ENCODE assay signal across 17 mouse cellular contexts in genomic region chr11:75325116-75325968, GRCm38 (mm10). TPM values are rescaled to one million over a fixed set of nuclear protein-coding genes. Genes with fewer than 3 reads are reported as not detected.
A peak's percentile ranks its signal among the peaks of the same experiment; 100 is the strongest.
DNase-seq lines count a peak whose midpoint lies in the region; ATAC-seq and TF ChIP-seq lines count a peak whose summit lies in the region.
"Had no signal": no experiment of that assay in that cellular context is flagged by ENCODE, and none has a peak within 500 bp of the region (broad histone marks: within the 10 kb centered on the region; RNA-seq: fewer than 3 reads in every experiment).

No protein-coding gene starts in this region.

- ATAC-seq in heart, embryonic 15.5 days (replicated peaks; ENCODE audit: insufficient number of reproducible peaks, insufficient read depth, low FRiP score, low read depth), result no peak
- no peak for ATAC-seq in limb, embryonic 13.5 days (ENCODE audit: low FRiP score, low read depth)
- ATAC-seq: hindbrain, postnatal 0 days had no signal

- 65% methylated on average over 16 of the region's 16 CpGs for WGBS in heart, embryonic 15.5 days
- WGBS in limb, embryonic 13.5 days, result 69% methylated on average over 16 of the region's 16 CpGs
- WGBS in limb, embryonic 10.5 days, result 88% methylated on average over 16 of the region's 16 CpGs
- WGBS in spleen, adult 2 months, result 87% methylated on average over 16 of the region's 16 CpGs

- H3K27me3 ChIP-seq in heart, embryonic 15.5 days, result no peaks in the 10 kb centered on the region
- no peaks in the 10 kb centered on the region for H3K27me3 ChIP-seq in limb, embryonic 13.5 days
- no peaks in the 10 kb centered on the region for H3K27me3 ChIP-seq in limb, embryonic 10.5 days (ENCODE audit: low read depth, poor library complexity, severe bottlenecking)
- no peaks in the 10 kb centered on the region for H3K27me3 ChIP-seq in spleen, adult 2 months (ENCODE audit: control insufficient read depth, insufficient read depth, low read length)
- H3K27me3 ChIP-seq: embryonic facial prominence, embryonic 15.5 days; liver, embryonic 13.5 days; midbrain, embryonic 12.5 days had no signal

- no peak for DNase-seq in heart, postnatal 4 days
- DNase-seq in limb, embryonic 10.5 days (ENCODE audit: low spot score), result no peak
- DNase-seq in spleen, adult 2 months (ENCODE audit: low read depth in 1 of 2, low spot score in 2 of 2), result no peak
- no peak for DNase-seq in spleen, adult 12 weeks (ENCODE audit: low spot score)
- no peak for DNase-seq in frontal cortex, postnatal 10 days (ENCODE audit: low spot score in 2 of 2)
- DNase-seq: B cell, adult 2 months; cerebellum, adult 8-10 months; heart, adult 2 months; heart, postnatal 36 days; kidney, postnatal 25 days; liver, embryonic 13.5 days had no signal

- peaks cover 13% of the 10 kb centered on the region for H3K4me1 ChIP-seq in heart, embryonic 15.5 days (replicated peaks)
- H3K4me1 ChIP-seq in limb, embryonic 13.5 days, result peaks cover 11% of the 10 kb centered on the region; the same call in 1 of the 2 replicates
- no peaks in the 10 kb centered on the region for H3K4me1 ChIP-seq in limb, embryonic 10.5 days
- peaks cover 7% of the 10 kb centered on the region; the same call in 1 of the 2 replicates for H3K4me1 ChIP-seq in spleen, adult 2 months (ENCODE audit: control insufficient read depth, insufficient read depth, insufficient read length)

- no peak for TF ChIP-seq CTCF in spleen, adult 2 months (IDR thresholded peaks at IDR 0.05; ENCODE audit: extremely low read depth, insufficient read depth, insufficient read length, insufficient replicate concordance)

- peaks cover 11% of the 10 kb centered on the region; the same call in 1 of the 2 replicates for H3K36me3 ChIP-seq in heart, embryonic 15.5 days
- H3K36me3 ChIP-seq in limb, embryonic 13.5 days, result peaks cover 35% of the 10 kb centered on the region
- peaks cover 73% of the 10 kb centered on the region for H3K36me3 ChIP-seq in limb, embryonic 10.5 days
- H3K36me3 ChIP-seq in spleen, adult 2 months (ENCODE audit: control insufficient read depth, insufficient read depth, low read length), result peaks cover 6% of the 10 kb centered on the region

- H3K9ac ChIP-seq in heart, embryonic 15.5 days, result no peak overlapping the region
- H3K9ac ChIP-seq in limb, embryonic 13.5 days, result peak overlapping the region; percentile 19; the same call in 1 of the 2 replicates
- H3K9ac ChIP-seq: embryonic facial prominence, embryonic 15.5 days; liver, embryonic 13.5 days; midbrain, embryonic 12.5 days had no signal

- no peak overlapping the region for H3K4me3 ChIP-seq in heart, embryonic 15.5 days
- no peak overlapping the region for H3K4me3 ChIP-seq in limb, embryonic 13.5 days
- H3K4me3 ChIP-seq in limb, embryonic 10.5 days, result no peak overlapping the region
- no peak overlapping the region for H3K4me3 ChIP-seq in spleen, adult 2 months (ENCODE audit: extremely low read depth, insufficient read depth, insufficient read length)
- H3K4me3 ChIP-seq: embryonic facial prominence, embryonic 15.5 days; forebrain, embryonic 10.5 days; heart, adult 2 months; liver, embryonic 13.5 days; midbrain, embryonic 12.5 days had no signal

- no peak for TF ChIP-seq POLR2A in spleen, adult 2 months (IDR thresholded peaks at IDR 0.05; ENCODE audit: low read depth, low read length)

- H3K27ac ChIP-seq in heart, embryonic 15.5 days, result peak overlapping the region; percentile 20; the same call in 1 of the 2 replicates
- no peak overlapping the region for H3K27ac ChIP-seq in limb, embryonic 13.5 days
- H3K27ac ChIP-seq in limb, embryonic 10.5 days, result no peak overlapping the region
- H3K27ac ChIP-seq in spleen, adult 2 months (ENCODE audit: insufficient read depth, low read length), result peak overlapping the region; percentile 23; the same call in 1 of the 2 replicates
- H3K27ac ChIP-seq: embryonic facial prominence, embryonic 15.5 days; forebrain, embryonic 10.5 days; heart, adult 2 months; hindbrain, postnatal 0 days; midbrain, embryonic 12.5 days had no signal

- no peak overlapping the region for H3K4me2 ChIP-seq in heart, embryonic 15.5 days
- no peak overlapping the region for H3K4me2 ChIP-seq in limb, embryonic 13.5 days (replicated peaks)
- H3K4me2 ChIP-seq: embryonic facial prominence, embryonic 15.5 days; liver, embryonic 13.5 days; midbrain, embryonic 12.5 days had no signal

- no peaks in the 10 kb centered on the region for H3K9me3 ChIP-seq in heart, embryonic 15.5 days (replicated peaks)
- no peaks in the 10 kb centered on the region for H3K9me3 ChIP-seq in limb, embryonic 13.5 days
- no peaks in the 10 kb centered on the region for H3K9me3 ChIP-seq in limb, embryonic 10.5 days (replicated peaks)
- H3K9me3 ChIP-seq: embryonic facial prominence, embryonic 15.5 days; forebrain, embryonic 10.5 days; liver, embryonic 13.5 days; midbrain, embryonic 12.5 days had no signal

RNA-seq across cellular contexts. Expression of gene Rpa1, which starts 22.8 kb away (rescaled TPM):
- polyA plus RNA-seq in heart, embryonic 15.5 days (2015; fragmentation: Nextera tagmentation; extraction: Ambion mirVana), result 83.6 and 86.2 TPM in 2 replicates
- total RNA-seq in heart, postnatal 4 days (2021), result 100 to 1,000 TPM; 109 to 114 TPM
- 119 and 130 TPM in 2 replicates for polyA plus RNA-seq in limb, embryonic 13.5 days (2015; fragmentation: Nextera tagmentation; extraction: Ambion mirVana)
- 178 and 185 TPM in 2 replicates for polyA plus RNA-seq in limb, embryonic 10.5 days (2016; fragmentation: Nextera tagmentation; extraction: Ambion mirVana)
- 23.6 and 26.2 TPM in 2 replicates for polyA plus RNA-seq in spleen, adult 2 months (2012; rRNA removed)

RNA-seq across cellular contexts. Expression of gene Smyd4, which starts 22.9 kb away (rescaled TPM):
- 12.3 and 13.4 TPM in 2 replicates for polyA plus RNA-seq in heart, embryonic 15.5 days (2015; fragmentation: Nextera tagmentation; extraction: Ambion mirVana)
- 1 to 10 TPM; 6.4 to 8.5 TPM for total RNA-seq in heart, postnatal 4 days (2021)
- 16.9 and 20.1 TPM in 2 replicates for polyA plus RNA-seq in limb, embryonic 13.5 days (2015; fragmentation: Nextera tagmentation; extraction: Ambion mirVana)
- polyA plus RNA-seq in limb, embryonic 10.5 days (2016; fragmentation: Nextera tagmentation; extraction: Ambion mirVana), result 15.0 and 17.1 TPM in 2 replicates
- 4.0 and 4.7 TPM in 2 replicates for polyA plus RNA-seq in spleen, adult 2 months (2012; rRNA removed)

Comparison
In these comparisons a context has a peak if more than half of its experiments do, and no peak if none do; other contexts are left out.
1. H3K27ac ChIP-seq: peak in heart, embryonic 15.5 days (single experiment) and spleen, adult 2 months (single experiment); none in limb, embryonic 13.5 days (single experiment) and limb, embryonic 10.5 days (single experiment).